Mouse (Mus musculus) heart, postnatal 0 days (tissue): ENCODE data around the gene Dpm3. TPM values are rescaled to one million over a fixed set of nuclear protein-coding genes. Genes with fewer than 3 reads are reported as not detected.

ENCODE experiments used
- ATAC-seq: fragments of 200-750 bp; cut with Nextera tagmentation; 2 replicates; pipeline ENCODE4 v1.8.0; 2017; ENCODE audit warnings: low read depth, moderate number of reproducible peaks, moderate library complexity; ENCODE audit not compliant: insufficient read depth
- DNase-seq: peaks from one replicate; pipeline ENCODE4 v3.0.0-alpha.2; 2016; ENCODE audit warnings: low spot score
- H3K27ac ChIP-seq: fragments of 300-500 bp; sonication (generic); 2 replicates; pipeline ENCODE4 v1.5.1; 2014; ENCODE audit warnings: low read depth, mild to moderate bottlenecking
- H3K27me3 ChIP-seq: fragments of 300-500 bp; sonication (generic); 2 replicates; pipeline ENCODE4 v1.6.1; 2014; ENCODE audit warnings: low read length, mixed read lengths; ENCODE audit not compliant: control insufficient read depth, insufficient read depth
- H3K36me3 ChIP-seq: fragments of 300-500 bp; sonication (generic); replicated peaks from 2 replicates; pipeline ENCODE4 v1.6.1; 2014; ENCODE audit warnings: low read length, mixed read lengths; ENCODE audit not compliant: control insufficient read depth, insufficient read depth
- H3K4me1 ChIP-seq: fragments of 300-500 bp; sonication (generic); 2 replicates; pipeline ENCODE4 v1.6.1; 2014; ENCODE audit warnings: antibody characterized with exemption; ENCODE audit not compliant: control insufficient read depth, insufficient read depth
- H3K4me2 ChIP-seq: fragments of 300-500 bp; sonication (generic); 2 replicates; pipeline ENCODE4 v1.6.1; 2014; ENCODE audit warnings: low read depth, mild to moderate bottlenecking, low read length, moderate library complexity
- H3K4me3 ChIP-seq: fragments of 300-500 bp; sonication (generic); 2 replicates; pipeline ENCODE4 v1.5.1; 2014; ENCODE audit warnings: low read depth, low read length
- H3K9ac ChIP-seq: fragments of 300-500 bp; sonication (generic); replicated peaks from 2 replicates; pipeline ENCODE4 v1.6.1; 2014; ENCODE audit warnings: low read depth, low read length, mixed read lengths
- H3K9me3 ChIP-seq: fragments of 300-500 bp; sonication (generic); replicated peaks from 2 replicates; pipeline ENCODE4 v1.6.1; 2016; ENCODE audit warnings: low read length; ENCODE audit not compliant: control insufficient read depth
- CTCF ChIP-seq: IDR thresholded peaks from 2 replicates; pipeline ENCODE4 v1.5.1; 2016; ENCODE audit warnings: antibody characterized with exemption, control low read depth, low read depth
- EP300 ChIP-seq: IDR thresholded peaks from 2 replicates; pipeline ENCODE4 v1.6.1; 2016; ENCODE audit warnings: antibody characterized with exemption, low read depth
- WGBS: fragments of 180-500 bp; shearing (Covaris S2); extraction: QIAGEN DNeasy Blood & Tissue Kit; methylation state at CpG from one replicate; pipeline ENCODE4 v1.1.7; 2014; 5-methylcytosine and 5-hydroxymethylcytosine counted together
- polyA plus RNA-seq: library from polyadenylated mRNA; unstranded; fragments of >200 nt; fragmentation: Nextera tagmentation; extraction: Ambion mirVana; gene quantifications from 2 replicates; pipeline ENCODE4 v1.2.1, GENCODE M21; 2015
- total RNA-seq: library from RNA; depleted of rRNA; stranded (reverse); fragments of >200 nt; gene quantifications from 2 replicates; pipeline ENCODE4 v1.2.3, GENCODE M21; 2014; ENCODE audit warnings: low replicate concordance; rRNA removed

The Dpm3 gene
- total RNA-seq = 271 and 450 TPM in 2 replicates
- 80.3 and 85.9 TPM in 2 replicates for polyA plus RNA-seq

DNA sequence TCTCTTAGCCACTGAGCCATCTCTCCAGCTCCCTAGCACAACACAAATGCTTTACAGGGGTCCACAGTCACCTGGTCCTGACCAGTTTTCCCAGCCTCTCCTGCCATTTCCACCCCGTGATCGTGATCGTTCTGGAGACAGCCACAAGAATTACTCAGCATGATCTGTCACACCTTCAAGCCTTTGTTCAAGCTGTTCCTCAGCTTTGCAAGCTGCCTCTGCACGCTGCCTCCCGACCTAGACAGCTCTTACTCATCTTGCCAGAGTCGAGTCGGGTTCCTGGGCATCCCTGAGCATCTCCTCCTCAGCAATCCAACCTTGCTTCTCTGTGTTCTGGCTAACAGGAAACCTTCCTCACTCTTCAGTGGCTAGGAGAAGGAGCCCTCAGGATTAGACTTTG lies at the start of gene Dpm3:
TSS of gene Dpm3 (plus strand) at position 283 of the 400 bp plus-strand sequence.
- DNase-seq = no peak
- TF ChIP-seq CTCF = no peak
- TF ChIP-seq EP300 = no peak
- Histone ChIP-seq H3K4me1 (0 out of 2 replicates have a peak, but pooled peaks cover 4% of the 10 kb centered on the region), H3K27me3 (no peaks in the 10 kb centered on the region), H3K9ac (no peak within 1 kb of the TSS), H3K36me3 (no peaks in the 10 kb centered on the region), H3K27ac (no peak within 1 kb of the TSS), H3K9me3 (no peaks in the 10 kb centered on the region), H3K4me3 (no peak within 1 kb of the TSS), H3K4me2 (no peak within 1 kb of the TSS)
- WGBS = 49% methylated on average over 7 of the region's 7 CpGs
- no peak for ATAC-seq

GRCm38 (mm10) chr3:89209731-89210130 lies 49.4 kb upstream of the Dpm3 start:
- no peaks in the 10 kb centered on the region for H3K27me3 ChIP-seq
- TF ChIP-seq CTCF (no peak), EP300 (no peak)
- H3K27ac ChIP-seq = no peak overlapping the region
- 92% methylated on average over 7 of the region's 7 CpGs for WGBS
- H3K4me1 ChIP-seq = peaks cover 7% of the 10 kb centered on the region
- no peaks in the 10 kb centered on the region for H3K9me3 ChIP-seq
- no peak overlapping the region for H3K4me2 ChIP-seq
- H3K9ac ChIP-seq = no peak overlapping the region
- peaks cover 59% of the 10 kb centered on the region for H3K36me3 ChIP-seq
- DNase-seq (no peak), ATAC-seq (no peak)
- H3K4me3 ChIP-seq = no peak overlapping the region

GRCm38 (mm10) chr3:89210162-89210561 lies 49.0 kb upstream of the Dpm3 start:
- Histone ChIP-seq H3K9ac (no peak overlapping the region), H3K36me3 (peaks cover 57% of the 10 kb centered on the region), H3K27me3 (no peaks in the 10 kb centered on the region), H3K4me1 (peaks cover 7% of the 10 kb centered on the region), H3K9me3 (no peaks in the 10 kb centered on the region), H3K4me3 (no peak overlapping the region), H3K4me2 (no peak overlapping the region), H3K27ac (no peak overlapping the region)
- ATAC-seq (no peak), DNase-seq (no peak)
- 72% methylated on average over 13 of the region's 13 CpGs for WGBS
- TF ChIP-seq CTCF (no peak), EP300 (no peak)

GRCm38 (mm10) chr3:89210731-89211130 lies 48.4 kb upstream of the Dpm3 start:
- no peaks in the 10 kb centered on the region for H3K9me3 ChIP-seq
- ATAC-seq (no peak), DNase-seq (no peak)
- peaks cover 51% of the 10 kb centered on the region for H3K36me3 ChIP-seq
- TF ChIP-seq EP300 = no peak
- TF ChIP-seq CTCF = no peak
- H3K9ac ChIP-seq = no peak overlapping the region
- no peaks in the 10 kb centered on the region for H3K27me3 ChIP-seq
- no peak overlapping the region for H3K27ac ChIP-seq
- 46% methylated on average over 7 of the region's 7 CpGs for whole genome bisulfite sequencing
- H3K4me1 ChIP-seq = peaks cover 11% of the 10 kb centered on the region
- H3K4me2 ChIP-seq = no peak overlapping the region
- no peak overlapping the region for H3K4me3 ChIP-seq

DNA sequence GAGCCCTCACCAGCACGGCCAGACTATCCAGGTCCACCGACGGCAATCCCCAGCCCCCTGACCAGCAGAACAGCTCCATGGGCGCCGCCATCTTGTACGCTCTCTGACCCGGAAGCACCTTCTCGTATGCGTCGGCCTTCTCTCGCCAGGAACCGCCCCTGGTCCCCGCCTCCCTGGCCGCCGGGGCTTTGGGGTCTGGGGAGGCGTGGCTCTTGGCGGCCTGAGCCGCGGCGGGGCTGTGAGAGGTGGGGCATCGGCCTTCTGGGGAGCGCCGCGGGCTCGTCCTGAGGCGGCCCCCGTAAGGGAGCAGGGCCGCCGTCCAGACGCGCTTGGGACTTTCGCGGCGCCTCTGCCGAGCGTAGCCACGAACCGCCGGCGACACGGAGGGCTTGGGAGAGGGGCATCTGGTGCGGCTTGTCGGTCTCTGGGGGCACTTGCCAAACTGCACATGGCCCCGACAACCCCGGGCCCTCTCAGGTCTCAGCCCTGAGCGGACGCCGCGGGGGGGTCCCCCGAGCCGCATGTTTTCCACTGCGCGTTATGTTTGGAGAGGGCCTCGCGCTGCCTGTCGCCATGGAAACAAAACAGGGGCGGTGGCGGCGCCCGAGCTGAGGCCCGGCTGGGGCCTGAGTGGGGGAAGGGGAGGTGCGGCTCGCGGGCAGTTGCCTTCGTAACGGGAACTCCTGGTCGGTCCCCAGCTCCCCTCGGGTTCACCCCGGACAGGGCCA lies 45.2 kb upstream of the Dpm3 start:
- WGBS = under 1% methylated on average over 62 of the region's 69 CpGs
- Histone ChIP-seq H3K9ac (peak overlapping the region; percentile 72), H3K4me2 (peak overlapping the region; percentile 92), H3K36me3 (peaks cover 20% of the 10 kb centered on the region), H3K27ac (peak overlapping the region; percentile 95), H3K9me3 (no peaks in the 10 kb centered on the region), H3K4me3 (peak overlapping the region; percentile 64), H3K27me3 (no peaks in the 10 kb centered on the region), H3K4me1 (peaks cover 11% of the 10 kb centered on the region)
- DNase-seq (peak; percentile 94), ATAC-seq (peak; percentile 92)
- TF ChIP-seq CTCF (no peak), EP300 (peak; percentile 94)
